1 mouse cellular context compared by ENCODE assay signal in genomic region chr11:110448131-110448725, GRCm38 (mm10).
TF ChIP-seq lines count a peak whose summit lies in the region.

No protein-coding gene starts in this region.

TF ChIP-seq in CH12.LX, 34 proteins besides CTCF, POLR2A, EP300 and RAD21 (continued from another document):
- TF ChIP-seq ETS1 (conservative IDR thresholded peaks at IDR 0.05; ENCODE audit: low read depth, low read length) (peak; percentile 26; the same call in 1 of the 2 replicates), ELF1 (IDR thresholded peaks at IDR 0.05; ENCODE audit: low read depth, low read length) (peak; percentile 76), USF2 (conservative IDR thresholded peaks at IDR 0.05; ENCODE audit: low read depth, low read length) (no peak), TCF12 (IDR thresholded peaks at IDR 0.05; ENCODE audit: low read depth, low read length) (peak; percentile 49; the same call in 1 of the 2 replicates), ZMIZ1 (IDR thresholded peaks at IDR 0.05; ENCODE audit: low read depth, low read length) (peak; percentile 77; the same call in 1 of the 2 replicates), GABPA (IDR thresholded peaks at IDR 0.05; ENCODE audit: insufficient replicate concordance, low read depth, low read length) (no peak), MEF2A (IDR thresholded peaks at IDR 0.05; ENCODE audit: borderline replicate concordance, low read depth, low read length) (no peak), POLR2AphosphoS2 (IDR thresholded peaks at IDR 0.05; ENCODE audit: low read depth, low read length) (peak; percentile 43; the same call in 1 of the 2 replicates), JUN (IDR thresholded peaks at IDR 0.05; ENCODE audit: insufficient read depth, low read depth, low read length) (no peak)
